Mouse (Mus musculus) urinary bladder, postnatal 10 days (tissue): Measurements from ENCODE around the gene Olfr372.
"Not testable (repeated sequence)": the region's sequence is repeated elsewhere in the genome, so short reads cannot be mapped to it uniquely, and the experiment has no call there.

Experiments used
- DNase-seq: peaks from one replicate; pipeline ENCODE4 v3.0.0; 2022; ENCODE audit warnings: low spot score

Gene Olfr372

DNA sequence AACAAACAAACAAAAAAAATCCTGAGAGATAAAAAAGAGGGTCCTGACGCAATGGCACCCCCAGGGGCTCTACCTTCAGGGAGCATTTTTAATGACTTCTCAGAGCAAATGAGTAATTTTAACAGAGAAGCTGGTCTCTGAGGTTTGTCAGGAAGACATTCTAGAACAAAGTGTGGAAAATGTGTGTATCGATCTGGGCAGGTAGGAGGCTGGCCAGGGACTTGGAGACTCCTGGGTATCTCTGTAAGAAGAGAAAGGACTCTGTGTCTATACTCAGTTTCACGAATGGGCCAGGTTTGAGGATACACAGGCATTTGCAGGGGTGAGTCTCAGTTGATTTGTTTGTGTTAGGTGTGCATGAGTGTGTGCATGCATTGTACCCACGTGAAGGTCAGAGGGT lies at the start of gene Olfr372:
Olfr372 (plus strand) TSS at position 301 of the 400 bp plus-strand sequence.
- not testable (repeated sequence) for DNase-seq

DNA sequence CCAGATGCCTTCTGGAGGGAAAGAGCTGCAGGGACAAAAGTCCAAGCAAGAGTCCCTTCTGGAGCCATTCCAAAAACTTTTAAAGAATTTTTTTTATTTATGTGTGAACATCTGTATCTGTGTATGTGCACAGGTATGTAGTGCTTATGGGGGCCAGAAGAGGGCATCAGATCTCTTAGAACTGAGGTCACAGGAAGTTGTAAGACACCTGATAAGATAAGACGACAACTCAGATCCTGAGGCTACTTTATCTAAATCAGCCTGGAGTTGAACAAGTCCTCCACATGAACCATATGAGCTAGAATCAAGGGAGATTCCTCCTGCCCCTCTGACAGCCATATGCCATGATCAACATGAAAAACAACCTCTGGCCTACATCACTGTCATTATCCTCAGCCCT lies 41.6 kb upstream of the Olfr372 start:
- no peak for DNase-seq

DNA sequence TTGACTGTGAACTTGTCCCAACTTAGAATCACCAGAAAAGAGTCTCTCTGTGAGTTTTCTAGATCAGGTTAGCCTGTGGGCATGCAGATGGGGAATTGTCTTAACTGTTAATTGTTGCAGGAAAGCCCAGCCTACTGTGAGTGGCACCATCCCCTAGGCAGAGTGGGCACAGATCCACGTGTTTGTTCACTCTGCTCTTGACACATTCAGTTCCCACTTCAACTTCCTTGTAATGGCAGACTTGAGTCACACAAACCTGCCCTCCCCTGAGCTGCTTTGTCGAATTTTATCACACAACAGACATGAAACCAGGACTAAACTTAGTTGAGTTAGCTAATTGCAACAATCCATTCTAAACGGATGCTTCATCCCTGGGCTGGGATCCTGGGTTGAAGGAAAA lies 40.8 kb upstream of the Olfr372 start:
- no peak for DNase-seq

DNA sequence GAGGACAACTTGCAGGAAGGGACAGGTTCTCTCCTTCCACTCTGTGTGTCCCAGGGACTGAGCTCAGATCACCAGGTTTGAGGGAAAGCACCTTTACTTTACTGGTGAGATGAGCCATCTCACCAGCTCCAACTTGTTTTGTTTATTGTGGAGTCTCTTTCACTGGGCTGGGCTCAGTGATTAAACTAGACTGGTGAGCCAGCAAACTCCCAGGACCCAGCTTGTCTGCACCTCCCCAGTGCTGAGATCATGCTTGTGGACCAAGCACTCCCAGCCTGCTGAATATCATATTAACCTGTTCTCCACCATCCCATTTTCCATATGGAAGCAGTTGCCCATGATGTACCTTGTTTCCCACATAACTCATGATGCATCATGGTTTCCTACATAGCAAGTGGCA lies 38.1 kb upstream of the Olfr372 start:
- DNase-seq = no peak

DNA sequence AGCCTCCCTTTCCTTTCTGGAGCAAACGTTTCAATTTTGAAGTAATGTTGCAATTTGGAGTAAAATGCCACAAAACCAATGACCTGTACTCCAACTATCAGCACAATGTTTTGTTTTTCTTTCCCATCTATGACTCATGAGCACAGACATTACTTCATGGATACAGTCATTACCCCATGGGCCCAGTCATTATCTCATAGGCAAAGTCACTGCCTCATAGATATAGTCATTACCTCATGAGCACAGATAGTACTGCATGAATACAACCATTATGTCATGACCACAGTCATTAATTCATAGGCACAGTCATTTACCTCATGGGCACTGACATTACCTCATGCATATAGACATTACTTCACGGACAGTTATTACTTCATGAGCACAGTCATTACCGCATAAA lies 35.1 kb upstream of the Olfr372 start:
- no peak for DNase-seq

DNA sequence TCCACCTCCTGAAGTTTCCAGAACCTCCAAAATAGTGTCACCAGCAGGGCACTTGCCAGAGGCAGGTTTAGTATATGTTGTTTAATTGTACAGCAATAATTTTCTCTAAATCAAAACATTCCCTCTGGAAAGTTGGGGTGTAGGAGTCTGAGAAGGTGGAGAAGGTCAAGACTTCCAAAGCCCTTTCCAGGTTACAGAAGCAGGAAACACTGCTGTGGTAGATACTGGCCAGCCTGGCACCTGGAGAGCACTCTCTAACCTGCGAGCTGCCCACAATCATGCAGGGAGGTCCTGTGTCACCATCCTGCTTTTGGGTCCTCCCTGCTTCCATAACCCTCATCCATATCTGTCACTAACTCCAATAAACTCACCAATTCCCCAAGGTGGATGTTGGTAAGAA lies 34.3 kb upstream of the Olfr372 start:
- DNase-seq = no peak

DNA sequence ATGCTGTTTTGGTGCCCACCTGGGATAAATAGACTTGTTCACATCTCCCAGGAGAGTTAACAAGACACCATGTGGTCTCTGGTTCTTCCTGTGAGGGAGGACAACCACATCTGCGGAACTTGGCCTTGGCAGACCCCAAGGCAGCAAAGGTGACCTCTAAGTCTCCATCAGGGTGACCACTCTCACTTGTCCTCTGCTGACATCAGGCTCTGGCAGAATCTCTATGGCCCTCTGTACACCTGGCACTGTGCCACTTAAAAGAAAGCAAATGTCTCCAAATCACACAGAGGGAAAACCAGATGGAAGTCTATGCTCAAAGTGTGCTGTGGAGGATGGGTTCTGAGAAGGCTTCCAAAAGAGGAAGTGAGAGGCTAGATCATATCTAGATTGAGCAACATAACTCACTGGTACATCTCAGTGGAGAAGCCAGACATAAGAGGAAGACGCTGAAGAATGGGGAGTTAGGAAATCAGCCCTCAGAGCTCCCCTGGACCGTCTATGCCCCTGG lies 32.8 kb upstream of the Olfr372 start:
- no peak for DNase-seq

DNA sequence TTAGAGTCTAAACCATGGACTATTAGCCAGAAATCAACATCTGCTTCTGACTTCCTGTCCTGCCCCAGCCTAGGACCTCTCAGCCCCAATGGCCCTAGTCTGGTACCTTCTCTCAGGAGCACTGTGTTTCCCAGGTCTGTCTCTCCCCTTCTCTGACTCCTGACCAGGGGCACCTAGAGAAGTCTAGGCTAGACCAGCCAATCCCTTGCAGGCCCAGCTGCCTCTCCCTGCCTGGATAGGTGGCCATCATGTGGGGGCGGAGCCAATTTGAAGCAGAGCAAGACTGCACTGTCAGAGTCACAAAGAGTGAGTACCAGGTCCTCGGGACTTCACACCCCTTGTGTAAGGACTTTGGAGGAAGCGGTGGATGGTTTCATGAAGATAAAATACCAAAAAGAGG lies 31.5 kb upstream of the Olfr372 start, which contains the start of gene Cyp4f18:
Cyp4f18 (minus strand) TSS at position 154 of the 400 bp plus-strand sequence.
- no peak for DNase-seq

DNA sequence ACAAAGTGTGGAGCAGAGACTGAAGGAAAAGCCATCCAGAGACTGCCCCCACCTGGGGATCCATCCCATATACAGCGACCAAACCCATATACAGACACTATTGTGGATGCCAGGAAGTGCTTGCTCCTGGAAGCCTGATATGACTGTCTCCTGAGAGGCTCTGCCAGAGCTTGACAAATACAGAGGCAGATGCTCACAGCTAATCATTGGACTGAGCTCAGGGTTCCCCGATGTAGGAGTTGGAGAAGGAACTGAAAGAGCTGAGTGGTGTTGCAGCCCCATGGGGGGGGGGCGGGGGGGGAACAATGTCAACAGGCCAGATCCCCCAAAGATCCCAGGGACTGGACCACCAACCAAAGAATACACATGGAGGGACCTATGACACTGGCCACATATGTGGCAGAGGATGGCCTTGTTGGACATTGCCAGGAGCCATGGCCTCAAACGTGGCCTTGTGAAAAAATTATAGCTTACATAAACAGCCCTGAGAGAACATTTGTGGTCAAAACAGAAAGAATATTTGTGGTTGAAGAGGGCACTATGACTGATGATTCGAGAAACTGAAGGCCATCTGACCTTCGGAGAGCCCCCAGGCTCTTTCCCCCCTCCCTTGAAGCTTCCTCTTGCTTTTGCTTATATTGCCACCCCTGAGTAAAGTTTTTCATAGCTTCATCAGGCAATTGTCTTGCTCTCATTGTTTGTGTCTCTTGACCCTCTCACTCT lies 27.4 kb upstream of the Olfr372 start:
- DNase-seq = not testable (repeated sequence)

DNA sequence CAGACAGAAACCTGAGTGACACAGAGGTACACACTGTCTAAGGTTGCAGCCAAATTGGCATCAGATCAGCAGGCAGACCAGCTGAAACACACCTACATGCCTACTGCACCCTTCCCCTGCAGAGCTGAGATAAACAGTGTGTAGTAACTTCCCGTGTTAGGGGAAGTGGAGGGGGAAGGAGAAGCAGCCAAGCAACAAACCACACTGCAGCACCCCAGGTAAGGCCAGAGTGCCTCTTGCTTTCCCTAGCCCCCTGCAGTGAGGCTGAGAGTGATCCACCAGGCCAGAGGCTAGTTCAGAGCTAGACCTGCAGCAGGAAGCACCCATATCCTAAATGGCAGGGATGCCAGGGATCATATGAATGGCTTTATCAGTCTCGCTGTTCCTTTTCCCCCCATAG lies 23.7 kb upstream of the Olfr372 start:
- DNase-seq = not testable (repeated sequence)

DNA sequence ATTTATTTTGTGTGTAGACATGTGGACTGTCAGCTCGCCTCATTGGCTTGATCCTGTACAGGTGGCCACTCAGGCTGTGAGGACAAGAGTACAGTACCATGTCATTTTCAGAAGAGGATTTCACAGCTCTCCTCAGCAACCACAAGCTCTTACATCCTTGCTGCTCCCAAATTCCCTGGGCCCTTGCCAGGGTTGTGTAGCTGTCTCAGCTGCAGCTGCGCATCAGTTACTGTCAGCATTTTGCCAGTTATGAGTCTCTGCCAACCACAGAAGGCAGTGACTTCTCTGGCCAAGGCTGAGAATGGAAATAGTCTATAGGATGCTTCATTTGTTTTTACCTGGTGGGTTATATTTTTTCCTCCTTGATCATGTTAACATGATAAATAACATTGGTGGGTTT lies 22.9 kb upstream of the Olfr372 start:
- no peak for DNase-seq

DNA sequence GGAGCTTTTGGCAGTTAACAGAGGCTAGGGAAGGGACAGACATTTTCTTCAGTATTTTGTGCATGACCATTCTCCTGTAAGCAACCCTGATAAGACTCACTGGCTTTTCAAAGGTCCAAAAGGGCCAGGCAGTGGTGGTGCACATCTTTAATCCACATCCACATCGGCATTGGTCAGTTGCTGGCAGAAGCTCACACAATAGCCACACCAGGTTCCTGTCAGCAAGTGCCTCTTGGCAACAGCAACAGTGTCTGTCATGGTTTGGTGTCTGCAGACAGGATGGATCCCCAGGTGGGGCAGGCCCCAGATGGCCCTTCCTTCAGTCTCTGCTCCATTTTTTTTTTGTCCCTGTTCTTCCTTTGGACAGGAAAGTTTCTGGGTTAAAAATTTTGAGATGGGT lies 22.0 kb upstream of the Olfr372 start:
- DNase-seq = not testable (repeated sequence)

DNA sequence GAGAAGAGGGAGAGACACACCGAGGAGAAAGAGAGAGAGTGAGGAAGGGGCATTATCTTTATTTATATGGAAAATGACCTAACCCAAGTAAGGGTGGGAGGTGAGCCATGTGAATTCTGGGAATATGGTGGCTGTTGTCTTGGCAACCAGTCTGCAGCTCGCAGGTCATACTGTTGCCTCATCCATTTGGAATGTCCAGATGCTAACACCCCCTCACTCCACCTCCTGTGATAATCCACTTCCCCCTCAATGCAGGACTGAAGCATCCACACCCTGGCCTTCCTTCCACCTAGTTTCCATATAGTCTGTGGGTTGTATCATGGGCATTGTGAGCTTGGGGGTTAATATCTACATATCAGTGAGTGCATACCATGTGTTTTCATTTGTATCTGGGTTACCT lies 21.2 kb upstream of the Olfr372 start:
- no peak for DNase-seq

DNA sequence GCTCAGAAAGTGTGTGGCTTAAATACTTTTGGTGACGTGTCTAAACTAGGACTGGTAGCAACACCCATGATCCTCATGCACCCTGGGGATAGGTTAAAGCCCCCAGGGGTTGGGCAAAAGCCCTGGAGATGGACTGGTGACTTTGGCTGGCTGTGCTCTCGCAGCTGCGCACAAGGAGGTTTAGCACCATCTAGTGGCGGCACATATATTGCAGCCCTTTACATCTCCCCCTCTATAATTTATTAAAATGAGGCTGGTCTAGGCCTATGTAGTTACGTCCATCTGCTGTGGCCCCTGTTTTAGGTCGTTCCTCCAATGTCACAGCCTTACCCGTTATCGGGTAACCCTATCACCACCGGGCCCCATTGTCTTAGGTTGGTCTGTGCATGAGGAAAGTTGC lies 16.1 kb upstream of the Olfr372 start:
- DNase-seq = not testable (repeated sequence)

DNA sequence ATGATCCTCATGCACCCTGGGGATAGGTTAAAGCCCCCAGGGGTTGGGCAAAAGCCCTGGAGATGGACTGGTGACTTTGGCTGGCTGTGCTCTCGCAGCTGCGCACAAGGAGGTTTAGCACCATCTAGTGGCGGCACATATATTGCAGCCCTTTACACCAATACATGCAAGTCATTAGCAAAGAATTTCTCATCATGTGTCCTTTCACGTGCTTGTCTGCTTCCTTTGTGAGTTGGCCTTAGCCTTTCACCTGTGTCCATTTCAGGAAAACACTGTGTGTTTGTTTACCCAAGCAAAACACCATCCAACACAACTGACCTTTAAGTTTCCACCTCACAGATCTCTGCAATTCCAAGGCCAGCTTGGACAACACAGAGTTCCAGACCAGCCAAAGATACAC lies 8.1 kb upstream of the Olfr372 start:
- DNase-seq = not testable (repeated sequence)

DNA sequence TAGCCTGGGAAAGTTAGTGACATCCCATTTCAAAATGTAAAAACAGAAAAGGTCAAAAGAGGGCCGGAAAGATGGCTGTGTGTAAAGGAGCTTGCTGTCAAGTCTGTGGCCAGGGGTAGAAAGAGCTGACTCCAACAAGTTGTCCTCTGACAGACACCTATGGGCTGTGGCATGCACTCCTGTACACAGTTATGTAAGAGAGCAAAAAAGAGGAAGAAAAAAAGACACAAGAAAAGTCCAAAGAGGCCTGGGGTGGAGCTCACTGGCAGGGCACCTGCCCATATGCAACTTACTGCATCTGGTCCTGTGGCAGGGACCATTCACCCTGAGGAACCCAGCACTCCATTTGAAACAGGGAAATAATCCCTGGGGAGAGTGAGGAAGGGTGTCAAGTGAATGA lies 1.5 kb downstream of the Olfr372 start:
- DNase-seq = no peak

DNA sequence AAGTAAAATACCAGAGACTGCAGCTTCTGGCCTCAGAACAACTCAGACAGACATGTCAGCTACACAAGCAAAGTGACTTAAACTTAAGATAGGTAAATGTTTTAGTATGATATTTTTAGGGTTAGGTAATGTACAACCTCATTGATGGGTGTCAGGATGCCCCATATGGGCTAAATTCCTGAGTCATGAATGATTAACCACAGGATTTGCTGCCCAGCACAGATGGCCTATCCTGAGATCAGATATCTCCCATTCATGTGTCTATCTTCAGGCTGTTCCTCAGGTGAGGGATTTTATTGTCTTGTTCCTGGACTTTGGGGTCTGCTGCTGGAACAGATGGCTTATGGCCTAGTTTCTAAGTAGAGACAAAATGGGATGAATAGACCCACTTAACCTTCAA lies 13.6 kb downstream of the Olfr372 start:
- not testable (repeated sequence) for DNase-seq

DNA sequence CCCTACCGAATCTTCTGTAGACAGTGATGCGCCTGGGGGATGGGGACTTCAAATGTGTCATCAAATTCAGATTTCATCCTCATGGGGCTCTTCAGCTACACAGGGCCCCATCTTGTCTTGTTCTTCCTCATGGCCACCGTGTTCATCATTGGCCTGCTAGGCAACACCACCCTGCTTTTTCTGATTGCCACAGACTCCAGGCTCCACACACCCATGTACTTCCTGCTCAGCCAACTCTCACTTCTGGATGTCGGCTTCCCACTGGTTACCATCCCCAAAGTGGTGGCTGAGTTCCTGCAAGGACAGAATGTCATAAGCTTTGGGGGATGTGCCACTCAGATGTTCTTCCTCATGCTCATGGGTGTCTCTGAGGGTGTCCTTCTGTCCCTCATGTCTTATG lies 16.6 kb downstream of the Olfr372 start:
- not testable (repeated sequence) for DNase-seq

DNA sequence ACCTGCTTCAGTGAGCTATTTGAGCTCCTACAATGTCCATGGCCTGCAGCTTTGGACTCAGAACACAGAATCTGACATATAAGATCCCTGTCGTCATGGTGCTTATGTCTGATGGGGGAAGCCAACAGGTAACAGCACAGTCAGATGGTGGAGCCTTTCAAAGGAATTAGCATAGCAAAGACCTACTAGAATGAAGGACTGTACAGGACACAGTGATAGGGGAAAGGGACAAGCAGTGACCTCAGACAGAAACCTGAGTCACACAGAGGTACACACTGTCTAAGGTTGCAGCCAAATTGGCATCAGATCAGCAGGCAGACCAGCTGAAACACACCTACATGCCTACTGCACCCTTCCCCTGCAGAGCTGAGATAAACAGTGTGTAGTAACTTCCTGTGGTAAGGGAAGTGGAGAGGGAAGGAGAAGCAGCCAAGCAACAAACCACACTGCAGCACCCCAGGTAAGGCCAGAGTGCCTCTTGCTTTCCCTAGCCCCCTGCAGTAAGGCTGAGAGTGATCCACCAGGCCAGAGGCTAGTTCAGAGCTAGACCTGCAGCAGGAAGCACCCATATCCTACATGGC lies 25.9 kb downstream of the Olfr372 start:
- DNase-seq = not testable (repeated sequence)

DNA sequence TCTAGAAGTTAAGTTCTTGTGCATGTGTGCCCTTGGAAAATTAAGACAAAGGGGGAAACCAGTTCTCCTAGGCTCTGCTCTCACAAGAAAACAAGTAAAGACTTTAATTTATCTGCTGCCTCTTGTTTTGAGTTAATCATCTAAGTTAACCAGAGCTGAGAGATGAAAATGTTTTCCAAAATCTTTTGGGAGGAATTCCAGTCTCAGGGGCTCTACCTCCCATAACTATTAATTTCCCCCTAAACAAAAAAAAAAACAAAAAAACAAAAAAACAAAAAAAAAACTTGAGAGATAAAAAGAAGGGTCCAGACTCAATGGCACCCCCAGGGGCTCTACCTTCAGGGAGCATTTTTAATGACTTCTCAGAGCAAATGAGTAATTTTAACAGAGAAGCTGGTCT lies 41.9 kb downstream of the Olfr372 start, which contains the start of gene Olfr373:
Olfr373 (plus strand) TSS at position 301 of the 400 bp plus-strand sequence.
- DNase-seq = not testable (repeated sequence)

DNA sequence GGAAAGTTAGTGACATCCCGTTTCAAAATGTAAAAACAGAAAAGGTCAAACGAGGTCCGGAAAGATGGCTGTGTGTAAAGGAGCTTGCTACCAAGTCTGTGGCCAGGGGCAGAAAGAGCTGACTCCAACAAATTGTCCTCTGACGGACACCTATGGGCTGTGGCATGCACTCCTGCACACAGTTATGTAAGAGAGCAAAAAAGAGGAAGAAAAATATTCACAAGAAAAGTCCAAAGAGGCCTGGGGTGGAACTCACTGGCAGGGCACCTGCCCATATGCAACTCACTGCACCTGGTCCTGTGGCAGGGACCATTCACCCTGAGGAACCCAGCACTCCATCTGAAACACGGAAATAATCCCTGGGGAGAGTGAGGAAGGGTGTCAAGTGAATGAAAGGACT lies 43.7 kb downstream of the Olfr372 start:
- no peak for DNase-seq

DNA sequence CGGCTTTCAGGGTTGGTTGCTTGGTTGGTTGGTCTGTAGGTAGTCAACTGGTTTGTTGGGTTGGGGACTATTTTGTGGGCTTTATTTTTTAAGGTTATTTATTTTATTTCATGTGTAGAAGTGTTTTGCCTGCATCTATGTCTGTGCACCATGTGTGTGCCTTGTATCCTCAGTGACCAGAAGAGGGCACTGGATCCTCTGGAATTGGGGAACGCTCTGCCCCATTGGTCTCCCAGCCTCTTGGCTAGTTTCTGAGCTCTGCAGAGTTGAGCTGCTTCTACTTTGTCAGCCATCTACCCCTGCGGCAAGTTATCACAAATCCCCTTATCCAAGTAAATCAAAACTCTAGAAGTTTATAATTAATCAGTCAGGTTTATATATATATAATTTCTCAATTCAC lies 46.6 kb downstream of the Olfr372 start:
- not testable (repeated sequence) for DNase-seq

DNA sequence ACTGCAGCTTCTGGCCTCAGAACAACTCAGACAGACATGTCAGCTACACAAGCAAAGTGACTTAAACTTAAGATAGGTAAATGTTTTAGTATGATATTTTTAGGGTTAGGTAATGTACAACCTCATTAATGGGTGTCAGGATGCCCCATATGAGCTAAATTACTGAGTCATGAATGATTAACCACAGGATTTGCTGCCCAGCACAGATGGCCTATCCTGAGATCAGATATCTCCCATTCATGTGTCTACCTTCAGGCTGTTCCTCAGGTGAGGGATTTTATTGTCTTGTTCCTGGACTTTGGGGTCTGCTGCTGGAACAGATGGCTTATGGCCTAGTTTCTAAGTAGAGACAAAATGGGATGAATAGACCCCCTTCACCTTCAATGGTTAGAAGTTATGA lies 55.7 kb downstream of the Olfr372 start:
- DNase-seq = not testable (repeated sequence)
